Mouse (Mus musculus) neural tube, embryonic 13.5 days (tissue): ENCODE data around the gene Klrb1f. TPM values are rescaled to one million over a fixed set of nuclear protein-coding genes. Genes with fewer than 3 reads are reported as not detected.

Experiments used
- ATAC-seq: fragments of 200-750 bp; cut with Nextera tagmentation; 2 replicates; pipeline ENCODE4 v1.8.0; 2017; ENCODE audit warnings: low read depth, mild to moderate bottlenecking, moderate TSS enrichment, moderate library complexity
- H3K27ac ChIP-seq: fragments of 300-500 bp; sonication (generic); replicated peaks from 2 replicates; pipeline ENCODE4 v1.5.1; 2015; ENCODE audit warnings: moderate library complexity, mild to moderate bottlenecking, inconsistent platforms
- H3K27me3 ChIP-seq: fragments of 300-500 bp; sonication (generic); 2 replicates; pipeline ENCODE4 v1.6.1; 2015; ENCODE audit warnings: mild to moderate bottlenecking, inconsistent platforms
- H3K36me3 ChIP-seq: fragments of 300-500 bp; sonication (generic); 2 replicates; pipeline ENCODE4 v1.6.1; 2015; ENCODE audit warnings: mild to moderate bottlenecking, inconsistent platforms
- H3K4me1 ChIP-seq: fragments of 300-500 bp; sonication (generic); replicated peaks from 2 replicates; pipeline ENCODE4 v1.6.1; 2015; ENCODE audit warnings: inconsistent platforms
- H3K4me2 ChIP-seq: fragments of 300-500 bp; sonication (generic); 2 replicates; pipeline ENCODE4 v1.6.1; 2015; ENCODE audit warnings: inconsistent platforms, mild to moderate bottlenecking, moderate library complexity
- H3K4me3 ChIP-seq: fragments of 300-500 bp; sonication (generic); 2 replicates; pipeline ENCODE4 v1.5.1; 2015; ENCODE audit warnings: mild to moderate bottlenecking, inconsistent platforms
- H3K9ac ChIP-seq: fragments of 300-500 bp; sonication (generic); 2 replicates; pipeline ENCODE4 v1.6.1; 2015; ENCODE audit warnings: moderate library complexity, mild to moderate bottlenecking, inconsistent platforms
- H3K9me3 ChIP-seq: fragments of 300-500 bp; sonication (generic); 2 replicates; pipeline ENCODE4 v1.6.1; 2016; ENCODE audit warnings: inconsistent platforms
- WGBS: fragments of 180-500 bp; shearing (Covaris S2); methylation state at CpG from one replicate; pipeline ENCODE4 v1.1.7; 2015; 5-methylcytosine and 5-hydroxymethylcytosine counted together
- polyA plus RNA-seq: library from polyadenylated mRNA; unstranded; fragments of >200 nt; fragmentation: Nextera tagmentation; extraction: Ambion mirVana; gene quantifications from 2 replicates; pipeline ENCODE4 v1.2.1, GENCODE M21; 2015

Gene Klrb1f
- polyA plus RNA-seq, 1 experiment from 2014 or later, result 0.45 TPM

- H3K4me2 ChIP-seq, result no peak overlapping the region
- 86% methylated on average over 1 of the region's 1 CpGs for WGBS
Measured at GRCm38 (mm10) chr6:129101604-129102003, 55.9 kb downstream of the Klrb1f start.

DNA sequence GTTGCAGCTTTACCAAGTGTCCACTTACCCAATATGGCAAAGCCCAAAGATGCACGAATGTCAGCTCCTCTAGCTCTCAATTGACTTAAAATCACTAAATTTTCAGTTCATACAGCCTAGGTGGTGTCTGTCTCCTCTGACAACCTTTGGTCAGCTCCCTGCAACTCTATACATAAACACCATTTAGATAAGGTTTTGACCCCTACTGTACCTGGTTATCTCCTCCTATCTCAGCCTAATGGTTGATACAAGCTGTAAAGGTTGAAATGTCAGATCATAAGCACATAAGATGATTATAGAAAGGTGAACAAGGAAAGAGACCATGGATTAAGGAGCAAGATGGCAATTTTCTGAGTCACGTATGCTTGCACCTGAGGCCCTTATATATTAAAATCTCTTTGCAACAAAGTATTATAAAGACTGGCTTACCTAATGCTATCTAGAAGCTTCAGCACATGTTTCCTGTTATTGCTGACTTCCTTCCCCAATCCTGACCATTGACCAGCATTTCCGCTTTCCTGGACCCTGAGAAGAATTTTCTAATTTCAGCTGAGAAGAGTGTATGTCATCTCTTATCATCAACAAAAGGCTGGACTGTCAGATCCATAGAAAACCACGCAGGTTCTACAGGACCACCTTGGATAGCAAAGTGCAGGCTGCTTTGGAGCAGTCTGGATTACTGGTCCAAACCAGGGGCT is 57.3 kb downstream of the Klrb1f start:
- H3K36me3 ChIP-seq, result no peaks in the 10 kb centered on the region
- H3K9ac ChIP-seq, result no peak overlapping the region
- no peak overlapping the region for H3K4me2 ChIP-seq
- no peaks in the 10 kb centered on the region for H3K9me3 ChIP-seq
- ATAC-seq, result no peak
- 86% methylated on average over 4 of the region's 4 CpGs for WGBS
- no peaks in the 10 kb centered on the region for H3K27me3 ChIP-seq
- no peaks in the 10 kb centered on the region for H3K4me1 ChIP-seq
- no peak overlapping the region for H3K4me3 ChIP-seq
- no peak overlapping the region for H3K27ac ChIP-seq

More at GRCm38 (mm10) chr6:129101604-129102003, 55.9 kb downstream of the Klrb1f start:
- Histone ChIP-seq H3K9me3 (no peaks in the 10 kb centered on the region), H3K27me3 (no peaks in the 10 kb centered on the region), H3K36me3 (no peaks in the 10 kb centered on the region), H3K4me3 (no peak overlapping the region), H3K9ac (no peak overlapping the region), H3K27ac (no peak overlapping the region), H3K4me1 (no peaks in the 10 kb centered on the region)
- no peak for ATAC-seq

Other genes starting within 250 kb of the Klrb1f start
- not detected in 2 replicates for gene Gm44511, start 219.6 kb upstream of the Klrb1f start, polyA plus RNA-seq
- gene Klrb1b, start 219.6 kb upstream of the Klrb1f start, polyA plus RNA-seq, result not detected in 2 replicates
- gene Clec2i, start 158.3 kb upstream of the Klrb1f start, polyA plus RNA-seq, result not detected in 2 replicates
- 0.62 and 0.68 TPM in 2 replicates for gene BC035044, start 154.8 kb upstream of the Klrb1f start, polyA plus RNA-seq
- gene Clec2g, start 111.5 kb upstream of the Klrb1f start, polyA plus RNA-seq, result not detected in 2 replicates
- not detected in 2 replicates for gene Clec2e, start 55.0 kb downstream of the Klrb1f start, polyA plus RNA-seq
- gene Clec2d, start 134.7 kb downstream of the Klrb1f start, polyA plus RNA-seq, result not detected in 2 replicates
- not detected in 2 replicates for gene Cd69, start 229.5 kb downstream of the Klrb1f start, polyA plus RNA-seq